Mouse (Mus musculus): ENCODE data around the gene Cpe.

GRCm38 (mm10) chr8:64582887-64583286 is 110.0 kb downstream of the Cpe start:
- TF ChIP-seq TAL1 (IDR thresholded peaks at IDR 0.05; ENCODE audit: low read length) (no peak), GATA1 (IDR thresholded peaks at IDR 0.05; ENCODE audit: low read length) (no peak)

All from erythroblast, embryonic 14.5 days (primary cell).